Mouse (Mus musculus) heart, adult 8-10 months (tissue): ENCODE measurements around the gene Gpr161. TPM values are rescaled to one million over a fixed set of nuclear protein-coding genes. Genes with fewer than 3 reads are reported as not detected.
A peak's percentile ranks its signal among the peaks of the same experiment; 100 is the strongest.

Experiments
- DNase-seq: peaks from one replicate; pipeline ENCODE4 v3.0.0; 2022; ENCODE audit warnings: low spot score
- total RNA-seq, 4 experiments: library from RNA; stranded (reverse); gene quantifications; 2 replicates each; pipeline ENCODE4 v1.2.4; 2022

The Gpr161 gene
- 1 to 10 TPM; 1.0 to 1.8 (median 1.2) TPM for total RNA-seq

DNA sequence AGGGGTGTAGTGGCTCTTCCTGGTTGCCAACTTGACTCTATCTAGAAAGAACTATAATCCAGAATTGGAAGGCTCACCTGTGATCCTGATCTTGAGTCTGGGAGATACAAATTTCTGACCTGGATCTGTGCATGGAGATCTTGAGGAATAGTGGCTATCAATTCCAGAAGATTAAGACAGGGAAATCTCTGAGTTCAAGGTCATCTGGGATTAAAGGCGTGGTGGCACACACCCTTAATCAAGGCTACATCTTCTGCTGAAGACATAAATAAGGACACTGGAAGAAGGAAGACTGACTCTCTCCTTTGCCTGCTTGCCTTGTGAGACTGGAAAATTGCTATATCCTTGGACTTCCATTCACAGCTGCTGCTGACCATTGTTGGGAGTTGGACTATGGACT, at the start of gene Gpr161:
Gene Gpr161, plus strand, starts transcription at position 301 of the 400 bp plus-strand sequence.
- DNase-seq: no peak

GRCm38 (mm10) chr1:165246587-165246986, 49.0 kb upstream of the Gpr161 start:
- no peak for DNase-seq

- DNase-seq: peak; percentile 24
Observed at GRCm38 (mm10) chr1:165247085-165247484, 48.5 kb upstream of the Gpr161 start.

DNA sequence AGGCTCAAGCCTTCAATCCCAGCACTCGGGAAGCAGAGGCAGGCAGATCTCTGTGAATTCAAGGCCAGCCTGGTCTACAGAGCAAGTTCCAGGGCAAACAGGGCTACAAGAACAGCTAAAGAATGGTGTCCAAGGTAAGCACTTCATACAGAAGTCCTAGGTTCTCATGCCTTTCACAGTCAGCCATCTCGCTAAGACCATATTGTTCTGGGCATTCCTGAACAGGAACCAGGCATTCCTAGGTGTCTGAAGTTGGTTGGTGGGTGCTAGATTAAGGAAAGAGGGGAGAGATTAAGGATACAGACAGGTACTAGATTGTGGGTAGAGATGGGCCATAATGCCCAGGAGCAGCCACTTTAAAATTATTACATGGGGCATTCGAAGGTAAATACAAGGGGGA, 47.8 kb upstream of the Gpr161 start:
- no peak for DNase-seq

DNA sequence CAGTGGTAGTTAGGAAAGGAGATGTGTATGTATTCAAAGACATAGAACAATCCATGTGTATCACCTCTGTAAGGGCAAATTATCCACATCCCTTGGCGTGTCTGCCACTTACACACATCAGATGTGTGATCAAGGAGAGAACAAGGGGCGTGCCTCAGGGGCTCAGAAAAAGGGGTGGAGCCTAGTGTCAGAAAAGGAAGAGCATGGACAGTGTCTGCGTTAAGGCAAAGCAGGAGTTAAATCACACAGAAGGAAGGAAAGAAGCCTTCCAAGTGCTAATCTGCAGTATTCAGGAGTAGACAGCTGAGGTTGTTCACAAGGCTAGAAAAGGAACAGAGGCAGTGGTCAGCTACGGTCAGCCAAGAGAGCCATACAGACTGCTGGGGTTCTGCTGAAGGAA, 46.7 kb upstream of the Gpr161 start:
- no peak for DNase-seq

DNA sequence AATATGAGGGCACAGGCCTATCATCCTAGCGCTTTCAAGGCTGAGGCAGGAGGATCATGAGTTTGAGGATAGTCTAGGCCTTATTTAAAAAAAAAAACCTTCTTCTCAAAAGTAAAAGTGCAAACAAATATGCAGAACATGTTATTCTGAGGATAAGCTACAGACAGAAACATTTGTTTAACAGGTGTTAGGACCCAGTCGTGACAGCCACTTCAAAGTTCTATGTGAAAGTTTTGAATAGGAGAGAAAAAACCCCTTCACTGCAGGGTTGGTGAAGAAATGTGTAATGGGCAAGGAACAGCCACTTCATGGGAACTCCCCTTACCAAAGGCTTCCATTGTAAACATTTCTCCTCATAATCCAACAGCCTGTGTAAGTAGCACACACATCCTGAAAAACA, 45.0 kb upstream of the Gpr161 start:
- no peak for DNase-seq

- DNase-seq: peak; percentile 55
Observed at GRCm38 (mm10) chr1:165252027-165252671, 43.4 kb upstream of the Gpr161 start.

- DNase-seq: no peak
Observed at GRCm38 (mm10) chr1:165274946-165275345, 20.6 kb upstream of the Gpr161 start.

DNA sequence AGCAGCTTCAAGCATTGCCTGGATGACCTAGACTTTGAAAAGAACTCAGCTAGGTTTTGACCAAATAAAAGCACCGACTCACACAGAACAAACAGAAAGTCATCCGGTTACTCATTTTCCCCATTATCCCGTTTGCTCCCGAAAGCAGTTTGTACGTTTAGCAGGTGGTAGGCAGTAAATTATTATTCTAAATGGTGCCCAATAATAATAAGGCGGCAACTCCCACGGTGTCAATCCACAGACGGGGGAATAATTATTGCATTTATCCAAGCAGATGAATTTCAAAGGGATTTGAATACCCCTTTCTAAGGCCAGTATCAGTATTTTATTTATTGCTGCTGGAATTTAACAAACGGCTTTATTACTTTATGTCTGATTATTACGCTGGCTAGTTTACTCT, 14.8 kb upstream of the Gpr161 start:
- DNase-seq: no peak

- DNase-seq: peak; percentile 47
Observed at GRCm38 (mm10) chr1:165281351-165282221, 14.0 kb upstream of the Gpr161 start.

GRCm38 (mm10) chr1:165282222-165282966, 13.2 kb upstream of the Gpr161 start:
- no peak for DNase-seq

- DNase-seq: no peak
Observed at GRCm38 (mm10) chr1:165282967-165283345, 12.6 kb upstream of the Gpr161 start.

- no peak for DNase-seq
Observed at GRCm38 (mm10) chr1:165284096-165284495, 11.5 kb upstream of the Gpr161 start.

GRCm38 (mm10) chr1:165288165-165288564, 7.4 kb upstream of the Gpr161 start:
- no peak for DNase-seq

DNA sequence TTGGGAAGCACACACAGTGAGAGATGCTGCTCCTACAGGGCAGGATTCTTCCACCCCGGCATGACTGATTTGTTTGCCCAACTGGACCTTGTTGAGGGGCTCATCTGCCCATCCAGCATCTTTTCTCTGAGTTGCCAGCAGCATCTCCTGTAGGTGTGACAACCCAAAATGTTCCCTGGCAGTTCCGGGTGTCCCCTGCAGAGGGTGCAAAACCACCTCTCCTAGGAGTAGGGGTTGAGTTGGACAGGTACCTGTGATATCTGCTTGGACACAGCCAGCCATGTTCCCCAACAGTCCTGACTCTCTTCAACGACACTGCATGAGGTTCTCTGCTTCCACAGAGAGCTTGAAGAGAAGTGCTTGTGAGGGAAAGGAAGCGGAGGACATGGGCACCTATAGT, 5.8 kb upstream of the Gpr161 start:
- DNase-seq: no peak

DNA sequence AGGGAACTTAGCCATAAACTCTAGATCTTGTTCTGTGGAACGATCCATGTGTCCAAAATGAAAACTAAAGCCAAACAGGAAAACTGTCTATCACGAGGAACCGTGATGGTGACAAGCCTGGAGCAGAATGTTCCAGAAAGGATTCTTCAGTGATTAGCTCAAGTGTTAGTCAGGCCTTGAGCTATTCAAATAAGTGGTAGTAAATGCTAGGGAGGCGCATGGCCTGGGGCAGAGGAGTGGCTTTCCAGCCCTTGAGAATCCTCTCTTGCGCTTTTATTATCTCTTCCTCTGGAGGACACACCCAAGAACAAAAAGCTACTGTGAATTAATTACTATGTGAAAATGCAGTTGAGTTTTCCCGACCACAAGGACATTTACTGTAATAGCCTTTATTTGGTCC, 4.0 kb upstream of the Gpr161 start:
- DNase-seq: peak; percentile 27

GRCm38 (mm10) chr1:165301108-165301507, 5.5 kb downstream of the Gpr161 start:
- DNase-seq: no peak

DNA sequence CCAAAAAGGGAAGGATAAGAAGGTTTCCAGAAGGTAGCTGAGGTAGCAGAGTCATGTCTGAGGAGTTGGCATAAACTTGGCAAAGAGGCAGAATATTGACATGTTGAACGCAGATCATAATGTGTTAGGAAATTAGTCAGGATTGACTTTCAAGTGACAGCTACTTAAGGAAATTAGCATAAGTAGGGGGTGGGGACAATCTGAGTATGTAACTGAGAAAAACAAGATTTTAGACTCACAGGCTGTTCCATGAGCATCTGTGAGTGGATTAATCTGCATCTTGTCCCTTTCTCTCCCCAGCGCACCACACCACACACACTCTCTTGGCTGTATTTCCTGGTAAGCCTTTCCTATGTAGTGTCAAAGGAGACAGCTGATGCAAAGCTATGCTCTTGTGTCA, 6.0 kb downstream of the Gpr161 start:
- no peak for DNase-seq

- no peak for DNase-seq
Observed at GRCm38 (mm10) chr1:165302455-165303208, 7.0 kb downstream of the Gpr161 start.

DNA sequence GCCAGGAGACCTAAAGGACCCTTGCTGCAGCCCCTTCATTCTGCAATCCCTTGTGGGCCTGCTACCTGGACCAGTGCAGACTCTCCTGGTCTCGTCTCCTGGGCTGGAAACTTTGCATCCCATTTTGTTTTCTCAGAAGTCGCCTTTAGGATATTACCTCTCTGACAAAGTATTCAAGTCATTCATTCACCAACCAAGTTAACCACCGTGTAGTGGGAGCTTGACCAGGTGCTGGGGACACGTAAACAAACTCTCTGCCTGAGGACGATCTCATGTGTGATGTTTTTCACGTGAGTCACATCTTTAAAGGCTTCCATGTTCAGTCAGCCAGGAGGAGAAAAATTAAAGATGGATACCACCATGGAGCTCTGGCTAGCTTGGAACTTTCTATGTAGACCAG, 7.6 kb downstream of the Gpr161 start:
- no peak for DNase-seq

DNA sequence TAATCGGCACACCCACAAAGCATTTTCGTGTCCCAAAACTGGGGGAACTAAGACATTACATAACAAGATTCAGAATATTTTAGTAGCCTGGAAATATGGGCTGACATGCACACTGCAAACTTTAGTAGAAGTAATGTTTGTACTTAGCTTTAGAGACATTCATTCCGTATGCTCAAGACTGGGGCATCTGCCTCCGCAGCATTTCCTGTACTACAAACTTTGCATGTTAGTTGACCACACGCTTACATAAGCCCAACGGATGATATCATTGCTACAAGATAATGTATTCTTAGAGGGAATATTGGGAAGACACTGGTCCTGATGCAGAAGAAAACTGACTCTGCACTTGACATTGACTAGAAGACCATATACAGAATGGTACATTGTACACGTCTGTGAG, 8.8 kb downstream of the Gpr161 start:
- no peak for DNase-seq

DNA sequence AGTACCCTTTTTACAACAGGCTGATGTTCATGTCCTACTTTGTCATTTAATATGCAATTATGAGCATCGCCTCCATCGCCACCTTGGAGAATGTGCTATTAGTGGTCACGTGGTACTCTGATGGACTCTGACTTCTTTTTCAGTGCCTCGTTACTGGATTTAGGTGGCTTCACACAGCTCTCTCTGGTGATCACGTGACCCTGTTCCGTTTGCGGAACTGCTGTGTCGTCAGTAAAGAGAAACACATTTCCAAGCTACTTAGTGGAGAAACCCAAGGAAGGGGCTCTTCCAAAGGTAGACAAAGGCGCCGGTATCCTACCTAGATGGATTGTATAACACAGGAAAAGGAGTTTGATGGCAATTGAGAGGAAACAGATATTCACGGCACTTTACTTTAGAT, 12.6 kb downstream of the Gpr161 start:
- DNase-seq: no peak
